Mouse (Mus musculus) CD4-positive helper T cell, adult 2 months (primary cell): Measurements from ENCODE around the gene Snx14.
A peak's percentile ranks its signal among the peaks of the same experiment; 100 is the strongest.
"Not testable (repeated sequence)": the region's sequence is repeated elsewhere in the genome, so short reads cannot be mapped to it uniquely, and the experiment has no call there.

Experiments used
- DNase-seq: peaks from one replicate; pipeline ENCODE4 v3.0.0-alpha.2; 2012; ENCODE audit warnings: low read depth, missing footprints, low spot score

Gene Snx14

GRCm38 (mm10) chr9:88438555-88439237 is at the start of gene Snx14:
Snx14 (minus strand) TSS chr9:88438958.
- peak; percentile 92 for DNase-seq

DNA sequence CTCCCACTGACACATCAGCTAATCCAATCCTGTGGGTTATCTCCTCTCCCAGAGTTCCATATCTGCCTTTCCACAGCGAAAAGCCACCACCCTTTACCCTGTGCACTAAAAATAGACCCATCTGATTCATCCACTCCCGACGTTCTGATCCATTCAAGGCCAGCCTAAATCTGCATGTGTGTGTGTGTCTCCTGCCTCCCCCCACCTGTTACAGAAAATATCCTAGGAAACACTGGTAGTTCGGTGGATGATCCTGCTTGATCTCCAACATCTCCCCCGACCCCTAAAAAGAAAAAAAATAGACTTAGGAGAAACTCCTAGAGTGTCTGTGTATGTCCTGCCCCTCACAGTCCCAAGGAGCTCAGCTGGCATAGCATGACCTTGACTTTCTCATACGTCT is 45.8 kb upstream of the Snx14 start:
- DNase-seq: no peak

GRCm38 (mm10) chr9:88482829-88483396 is 44.2 kb upstream of the Snx14 start:
- DNase-seq: peak; percentile 87

GRCm38 (mm10) chr9:88482230-88482828 is 43.6 kb upstream of the Snx14 start, which contains the start of gene Syncrip:
Syncrip (minus strand) TSS chr9:88482574.
- DNase-seq: peak; percentile 97

GRCm38 (mm10) chr9:88481791-88482160 is 43.0 kb upstream of the Snx14 start:
- DNase-seq: peak; percentile 77

GRCm38 (mm10) chr9:88481061-88481790 is 42.5 kb upstream of the Snx14 start:
- DNase-seq: peak; percentile 71

DNA sequence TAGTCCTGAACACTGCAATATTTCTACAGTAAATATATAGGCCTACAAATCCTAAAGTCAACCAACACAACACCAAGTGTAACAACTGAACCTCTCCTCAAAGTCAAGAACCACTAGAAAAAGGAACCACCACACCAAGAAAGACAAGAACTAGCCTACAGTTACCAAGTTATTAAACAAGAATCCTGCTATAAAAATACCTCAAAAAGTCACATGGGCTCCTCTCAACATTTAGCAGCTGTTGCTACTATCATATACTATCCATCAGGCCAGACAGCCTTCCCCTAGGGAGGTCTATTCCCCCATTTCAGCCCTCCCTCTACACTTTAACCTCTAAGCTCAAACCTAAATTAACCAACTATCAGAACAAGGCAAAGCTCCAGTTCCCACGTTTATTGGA is 41.4 kb upstream of the Snx14 start:
- DNase-seq: no peak

- DNase-seq: peak; percentile 26
Measured at GRCm38 (mm10) chr9:88476138-88476537, 37.4 kb upstream of the Snx14 start.

DNA sequence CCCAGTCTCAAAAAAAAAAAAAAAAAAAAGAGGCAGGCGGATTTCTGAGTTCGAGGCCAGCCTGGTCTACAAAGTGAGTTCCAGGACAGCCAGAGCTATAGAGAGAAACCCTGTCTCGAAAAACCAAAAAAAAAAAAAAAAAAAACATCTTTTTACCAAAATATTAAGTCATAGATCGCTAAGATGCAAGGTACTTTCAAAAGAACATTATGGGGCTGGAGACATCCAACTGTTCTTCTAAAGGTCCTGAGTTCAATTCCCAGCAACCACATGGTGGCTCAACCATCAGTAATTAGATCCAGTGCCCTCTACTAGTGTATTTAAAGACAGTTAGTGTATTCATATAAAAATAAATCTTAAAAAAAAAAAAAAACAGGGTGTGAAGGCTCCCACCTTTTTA is 22.3 kb upstream of the Snx14 start:
- DNase-seq: not testable (repeated sequence)

DNA sequence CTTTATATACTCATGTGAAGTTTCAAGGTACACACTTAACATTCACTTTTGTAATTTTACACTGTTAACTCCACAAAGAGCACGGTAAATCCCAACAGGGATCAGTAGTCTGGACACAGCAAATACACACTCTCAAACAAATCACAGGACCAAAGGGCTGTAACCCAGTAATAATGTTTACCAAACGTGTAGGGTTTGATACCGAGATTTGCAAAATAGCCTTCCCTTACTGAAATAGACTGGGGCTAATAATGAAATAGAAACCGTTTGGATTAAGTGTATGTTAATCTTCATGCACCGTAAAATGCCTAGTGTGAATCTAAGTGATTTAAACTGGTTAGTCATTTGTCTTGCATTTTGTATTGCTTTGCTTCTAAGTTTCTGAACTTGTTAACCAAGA is 1.2 kb upstream of the Snx14 start:
- DNase-seq: no peak

DNA sequence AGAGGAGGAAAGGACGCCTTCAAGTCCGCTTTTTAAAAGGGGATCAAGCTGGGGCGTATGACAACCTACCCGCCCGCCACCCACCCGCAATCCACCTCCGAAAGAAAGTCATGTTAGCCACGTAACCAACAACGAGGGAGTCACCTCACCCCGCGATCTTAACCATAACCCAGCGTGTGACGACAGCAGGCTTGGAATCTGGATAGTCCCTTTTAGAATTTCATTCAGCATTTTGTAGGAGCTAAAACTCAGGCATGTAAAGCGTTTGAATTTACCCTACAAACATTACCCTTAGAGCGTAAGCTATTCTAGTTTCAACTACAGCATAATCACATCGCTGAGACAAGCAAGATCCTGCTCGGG is 461 bp upstream of the Snx14 start:
- no peak for DNase-seq

DNA sequence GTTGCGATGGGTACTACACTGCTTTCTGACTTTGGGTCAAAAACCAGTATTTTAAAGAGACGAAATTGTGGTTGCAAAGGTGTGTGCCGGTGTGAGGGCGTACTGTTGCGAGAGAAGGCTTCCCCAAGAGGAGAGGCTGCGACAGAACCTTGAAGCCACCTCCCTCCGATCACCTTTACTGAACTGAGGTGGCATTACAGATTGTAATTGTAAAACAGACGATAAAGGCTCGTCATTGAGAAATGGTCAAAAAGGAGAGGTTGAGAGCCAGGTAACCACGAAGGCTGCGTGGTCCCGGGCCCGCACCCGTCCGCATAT is 562 bp downstream of the Snx14 start:
- no peak for DNase-seq

DNA sequence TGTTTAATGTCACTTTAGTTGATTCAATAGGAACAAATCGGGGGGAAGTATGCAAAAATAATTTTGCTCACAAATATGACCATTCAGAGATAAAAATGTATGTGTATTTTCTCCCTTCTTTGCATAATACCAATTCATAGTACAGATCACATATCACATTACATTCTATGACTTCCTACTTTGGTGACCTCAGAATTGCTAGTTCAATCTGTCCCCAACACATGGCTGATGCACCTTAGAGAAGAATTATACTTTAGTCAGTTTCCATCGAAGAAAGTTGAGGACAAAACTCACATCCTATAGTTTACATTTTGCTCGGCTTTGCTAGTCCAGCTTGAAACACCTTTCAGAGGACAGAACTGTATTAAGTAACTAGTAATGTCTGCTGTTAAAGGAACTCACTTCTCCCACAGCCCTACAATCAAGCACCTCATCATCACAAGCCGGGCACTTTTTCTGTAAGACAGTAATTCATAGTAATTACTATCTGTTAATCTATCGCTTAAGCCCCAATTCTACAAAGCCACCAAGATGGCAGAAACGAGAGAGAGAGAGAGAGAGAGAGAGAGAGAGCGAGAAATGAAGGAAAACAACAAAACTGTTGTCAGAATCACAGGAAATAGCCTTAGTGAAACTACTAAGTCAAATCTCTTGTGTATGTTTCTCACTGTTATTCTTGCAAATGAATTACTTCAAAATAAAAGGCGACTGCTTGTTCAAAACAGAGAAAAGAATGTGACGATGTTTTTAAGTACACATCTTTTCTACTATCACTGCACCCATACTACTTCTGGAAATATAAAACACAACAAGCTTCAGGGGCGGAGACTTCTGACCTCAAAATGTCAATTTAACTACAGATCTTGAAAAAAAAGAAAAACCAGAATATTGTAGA is 1.2 kb downstream of the Snx14 start:
- DNase-seq: peak; percentile 47

- no peak for DNase-seq
Measured at GRCm38 (mm10) chr9:88424356-88424755, 14.4 kb downstream of the Snx14 start.

DNA sequence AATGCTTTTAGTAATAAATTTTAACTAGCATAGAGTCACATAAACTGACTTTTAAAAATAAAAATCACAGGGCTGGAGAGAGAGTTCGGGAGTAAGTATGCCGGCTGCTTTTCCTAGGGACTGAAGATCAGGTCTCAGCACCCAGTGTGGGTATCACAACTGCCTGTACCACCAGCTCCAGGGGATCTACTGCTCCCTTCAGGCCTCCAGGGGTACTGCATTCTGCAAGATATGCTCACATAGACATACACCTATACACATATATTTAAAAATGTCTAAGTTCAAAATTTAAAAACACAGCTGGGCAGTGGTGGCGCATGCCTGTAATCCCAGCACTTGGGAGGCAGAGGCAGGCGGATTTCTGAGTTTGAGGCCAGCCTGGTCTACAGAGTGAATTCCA is 16.3 kb downstream of the Snx14 start:
- no peak for DNase-seq

DNA sequence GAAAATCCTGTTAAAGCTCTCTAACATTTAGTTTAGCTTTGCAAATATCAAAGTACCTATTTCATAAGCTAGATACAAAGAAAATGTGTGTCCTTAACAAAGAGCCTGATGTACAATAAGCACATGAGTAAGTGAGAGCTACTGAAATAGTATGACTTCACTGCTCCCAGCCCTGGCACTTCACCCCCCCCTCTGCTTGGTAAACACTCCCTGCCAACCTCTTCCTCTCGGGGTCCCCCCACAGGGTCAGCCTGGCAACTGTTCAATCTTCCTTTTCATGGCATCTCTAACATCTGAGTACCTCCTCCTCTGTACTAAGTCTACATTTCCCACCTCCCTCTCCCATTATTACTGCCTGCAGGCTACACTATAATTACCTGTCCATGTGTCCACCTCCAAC is 22.0 kb downstream of the Snx14 start:
- DNase-seq: no peak

- no peak for DNase-seq
Measured at GRCm38 (mm10) chr9:88409978-88410377, 28.8 kb downstream of the Snx14 start.

- DNase-seq: no peak
Measured at GRCm38 (mm10) chr9:88404515-88404914, 34.2 kb downstream of the Snx14 start.

GRCm38 (mm10) chr9:88404088-88404487 is 34.7 kb downstream of the Snx14 start:
- DNase-seq: peak; percentile 28

DNA sequence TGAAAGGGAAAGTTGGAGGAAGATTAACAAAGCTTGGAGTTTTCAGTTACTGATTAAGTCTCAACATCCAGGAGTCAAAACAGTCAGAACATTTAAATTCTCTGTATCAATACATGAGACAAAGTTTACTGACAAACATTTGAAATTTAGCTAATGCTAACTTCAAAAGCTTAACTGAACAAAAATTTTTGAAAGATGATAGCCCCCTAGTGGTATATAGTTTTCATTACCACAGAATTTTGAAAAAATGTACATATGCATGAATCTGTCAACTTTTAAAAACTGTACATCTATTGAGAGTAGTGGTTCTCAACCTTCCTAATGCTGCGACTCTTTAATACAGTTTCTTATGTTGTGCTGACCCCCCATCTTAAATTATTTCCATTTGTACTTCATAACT is 40.3 kb downstream of the Snx14 start:
- DNase-seq: peak; percentile 27

DNA sequence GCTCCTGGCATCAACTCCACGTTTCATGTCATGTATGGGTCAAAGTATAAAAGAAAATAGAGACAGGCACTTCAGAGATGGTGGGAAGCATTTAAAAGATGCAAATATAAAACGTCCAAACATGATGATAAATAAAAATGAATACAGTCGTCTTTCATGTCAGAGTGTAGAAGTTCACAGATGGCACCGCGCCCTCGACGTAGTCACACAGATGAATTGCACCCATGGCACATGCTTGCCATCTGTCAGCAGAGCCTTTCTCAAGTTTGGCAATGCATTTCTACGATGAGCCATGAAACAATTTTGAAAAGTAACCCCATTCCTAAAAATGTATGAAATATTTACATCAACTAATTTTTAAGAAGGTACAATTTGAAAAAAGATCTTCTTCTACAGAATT is 43.9 kb downstream of the Snx14 start:
- no peak for DNase-seq

DNA sequence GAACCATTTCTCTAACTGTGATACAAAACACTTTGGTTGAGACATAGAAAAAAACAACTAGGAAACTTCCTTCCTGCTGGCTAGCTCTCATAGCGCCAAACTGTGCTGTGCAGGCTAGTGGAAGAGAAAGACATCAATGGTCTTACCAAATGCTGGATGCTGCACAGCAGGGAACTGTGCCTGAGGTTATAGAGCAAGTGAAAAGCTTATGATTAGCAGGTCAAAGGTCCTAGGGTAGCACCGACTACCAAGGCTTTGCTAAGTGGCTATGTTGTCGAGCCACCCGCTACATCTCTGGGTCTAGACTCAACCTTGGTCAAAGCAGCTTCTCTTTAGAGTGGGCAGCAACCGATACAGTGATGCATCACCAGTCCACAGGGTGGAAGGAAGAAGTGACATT is 49.9 kb downstream of the Snx14 start:
- DNase-seq: no peak
